Mouse (Mus musculus) embryo, embryonic 11.5 days (tissue): ENCODE data around the gene Slc6a18.
A peak's percentile ranks its signal among the peaks of the same experiment; 100 is the strongest.
"Not testable (repeated sequence)": the region's sequence is repeated elsewhere in the genome, so short reads cannot be mapped to it uniquely, and the experiment has no call there.

Experiments used
- DNase-seq: peaks from one replicate; pipeline ENCODE4 v3.0.0-alpha.2; 2012; ENCODE audit warnings: low read depth, low spot score

Slc6a18 gene

GRCm38 (mm10) chr13:73677853-73678252, at the start of gene Slc6a18:
Slc6a18 (minus strand) TSS chr13:73678023.
- no peak for DNase-seq

DNA sequence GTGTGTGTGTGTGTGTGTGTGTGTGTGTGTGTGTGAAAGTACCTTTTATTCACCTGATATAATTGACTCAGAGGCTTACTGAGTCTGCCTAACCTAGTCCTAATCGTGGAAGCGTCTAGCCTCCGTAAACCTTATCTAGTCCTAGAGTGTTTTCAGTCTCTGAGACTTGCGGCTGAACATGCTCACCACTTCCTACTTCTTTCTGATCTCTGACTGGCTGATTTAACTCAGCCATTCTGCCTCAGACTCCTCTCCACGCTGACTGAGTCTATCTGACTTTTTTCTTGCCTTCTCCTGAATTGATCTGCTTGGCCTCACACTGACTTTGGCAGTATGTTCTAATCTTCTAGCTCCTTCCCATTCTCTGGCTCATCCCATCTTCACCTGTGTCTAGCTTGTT, 47.5 kb upstream of the Slc6a18 start:
- DNase-seq, result no peak

GRCm38 (mm10) chr13:73723081-73723668, 45.4 kb upstream of the Slc6a18 start:
- no peak for DNase-seq

GRCm38 (mm10) chr13:73720241-73720640, 42.4 kb upstream of the Slc6a18 start:
- no peak for DNase-seq

- DNase-seq, result peak; percentile 79
These were observed 40.4 kb upstream of the Slc6a18 start for GRCm38 (mm10) chr13:73718225-73718624.

DNA sequence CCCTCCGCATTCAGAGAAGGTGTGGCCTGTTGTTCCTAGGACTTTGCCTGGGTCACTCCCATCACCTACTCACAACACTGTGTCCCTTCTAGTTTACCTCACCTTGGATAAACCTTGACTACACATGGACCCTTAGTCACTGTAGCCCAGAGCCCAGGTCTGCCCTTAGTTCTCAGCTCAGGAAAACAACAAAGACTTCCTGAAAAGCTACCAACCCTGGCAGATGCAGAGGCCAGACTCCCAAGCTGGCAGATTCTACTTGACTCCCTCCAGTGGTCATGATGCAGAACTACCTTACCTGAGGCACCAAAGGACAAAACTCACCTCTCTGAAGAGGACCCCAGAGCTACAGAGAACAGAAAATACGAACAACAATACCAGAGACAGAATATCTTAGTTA, 36.2 kb upstream of the Slc6a18 start:
- no peak for DNase-seq

DNA sequence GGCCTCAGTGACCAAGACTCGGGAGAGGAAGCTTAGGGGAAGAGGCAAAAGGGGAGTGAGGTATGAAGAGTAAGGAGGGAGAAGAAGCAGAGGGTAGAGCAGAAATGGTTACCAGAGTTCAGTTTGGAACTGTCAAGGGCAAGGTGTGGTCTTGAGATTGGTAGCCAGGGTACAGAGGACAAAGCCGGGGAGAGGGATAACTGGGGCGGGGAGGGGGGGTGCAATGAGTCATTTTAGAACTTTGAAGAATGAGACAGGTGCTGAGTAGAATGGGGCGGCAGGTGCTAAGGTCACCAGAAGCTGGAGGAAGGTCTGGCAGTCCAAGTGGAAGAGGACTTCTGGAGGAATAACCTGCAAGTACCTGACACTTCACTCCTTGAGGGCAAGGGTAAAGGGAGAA, 35.4 kb upstream of the Slc6a18 start:
- DNase-seq, result no peak

- DNase-seq, result no peak
These were observed 34.4 kb upstream of the Slc6a18 start for GRCm38 (mm10) chr13:73712228-73712627.

DNA sequence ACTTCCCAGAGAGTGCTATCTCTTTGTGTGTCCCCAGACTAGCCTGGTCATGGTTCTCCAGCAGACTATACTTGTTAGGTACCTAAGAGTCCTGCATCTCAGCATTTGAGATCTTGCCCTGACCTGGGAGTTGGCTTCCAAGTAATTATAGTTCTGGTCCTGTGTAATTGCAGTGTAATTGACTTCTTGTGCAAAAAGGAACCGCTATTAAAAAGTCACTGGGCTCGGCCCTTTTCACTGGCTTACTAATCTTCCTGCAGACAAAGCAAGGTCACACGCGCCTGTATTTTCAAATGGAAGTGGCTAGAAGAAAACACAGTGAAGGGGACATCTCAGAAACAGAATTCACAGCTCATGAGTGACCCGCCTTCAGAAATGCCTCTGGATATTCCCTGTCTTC, 34.0 kb upstream of the Slc6a18 start:
- no peak for DNase-seq

DNA sequence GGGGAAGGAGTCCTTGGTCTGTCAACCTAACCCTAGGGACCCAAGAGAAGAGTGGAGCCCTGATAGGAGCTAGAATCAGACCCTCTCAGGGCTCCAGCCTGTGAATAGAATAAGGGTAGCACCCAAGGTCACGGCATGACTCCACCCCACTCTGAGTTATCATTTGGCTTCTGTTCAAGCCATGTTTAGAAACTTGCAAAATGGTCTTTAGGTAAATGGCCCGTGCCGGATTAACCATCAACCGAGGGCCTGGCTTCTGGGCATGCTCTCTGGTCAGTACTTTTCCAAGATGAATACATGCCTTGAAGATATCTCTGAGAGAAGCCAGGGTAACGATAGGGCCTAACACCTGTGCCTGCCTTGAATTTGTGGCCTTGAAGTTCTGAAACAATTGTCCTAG, 33.4 kb upstream of the Slc6a18 start:
- no peak for DNase-seq

GRCm38 (mm10) chr13:73709491-73709890, 31.7 kb upstream of the Slc6a18 start:
- DNase-seq, result no peak

- no peak for DNase-seq
These were observed 27.0 kb upstream of the Slc6a18 start, which contains the start of gene Slc6a19 for GRCm38 (mm10) chr13:73704694-73705325. Slc6a19 (minus strand) TSS chr13:73704865.

DNA sequence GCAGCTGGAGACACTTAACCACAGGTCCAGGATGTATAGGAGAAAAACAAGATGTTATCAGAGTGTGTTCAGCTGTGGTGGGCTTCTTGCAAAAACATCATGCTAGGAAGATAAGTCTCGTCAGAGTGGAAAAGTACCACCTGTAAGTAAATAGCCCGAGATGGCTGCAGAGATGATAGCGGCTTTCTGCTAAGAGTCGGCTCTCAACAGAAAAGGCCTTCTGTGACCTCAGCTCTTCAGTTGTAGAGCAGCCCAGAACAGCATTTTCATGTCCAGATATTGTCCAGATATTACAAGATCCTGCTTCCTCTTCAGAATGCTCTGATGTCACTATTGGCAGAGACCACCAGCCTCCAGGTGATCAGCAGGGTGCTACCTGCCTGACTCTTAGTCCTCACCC, 25.7 kb upstream of the Slc6a18 start:
- not testable (repeated sequence) for DNase-seq

- DNase-seq, result no peak
These were observed 25.0 kb upstream of the Slc6a18 start for GRCm38 (mm10) chr13:73702776-73703175.

DNA sequence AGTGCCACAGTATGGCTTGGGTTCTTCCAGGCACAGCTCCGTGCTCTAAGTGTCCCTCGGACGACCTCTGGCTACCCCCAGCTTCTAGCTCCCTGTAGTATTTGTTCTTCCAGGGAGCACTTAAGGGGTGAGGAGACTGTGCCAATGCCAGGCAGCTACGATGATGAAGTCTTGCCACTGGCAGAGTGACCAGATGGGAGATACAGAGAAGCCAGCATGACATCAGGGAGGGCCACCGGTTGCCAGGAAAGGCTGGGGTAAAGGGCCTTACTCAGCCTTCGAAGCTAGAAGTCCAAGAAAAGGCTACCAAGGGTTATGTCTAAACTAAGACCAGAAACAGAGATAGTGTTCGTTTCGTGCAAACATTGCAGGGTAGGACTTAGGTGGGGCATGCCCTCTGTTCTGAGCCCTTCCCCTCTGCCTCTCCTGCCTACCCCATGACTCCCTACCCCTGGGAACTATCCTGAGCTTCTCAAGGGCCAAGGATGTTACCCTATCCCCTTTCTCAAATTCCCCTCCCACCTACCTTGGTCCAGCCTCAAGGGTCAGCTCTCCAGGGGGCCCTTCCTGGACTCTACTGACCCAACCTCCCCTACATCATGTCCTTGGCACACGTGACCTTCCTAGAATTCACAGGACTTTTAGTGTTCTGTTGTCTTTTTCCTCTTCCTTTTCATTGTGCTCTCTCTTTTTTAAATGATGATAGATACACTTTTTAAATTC, 23.5 kb upstream of the Slc6a18 start:
- no peak for DNase-seq

GRCm38 (mm10) chr13:73700554-73700953, 22.7 kb upstream of the Slc6a18 start:
- no peak for DNase-seq

GRCm38 (mm10) chr13:73699714-73700113, 21.9 kb upstream of the Slc6a18 start:
- DNase-seq, result no peak

- DNase-seq, result no peak
These were observed 18.7 kb upstream of the Slc6a18 start for GRCm38 (mm10) chr13:73696529-73696928.

- DNase-seq, result no peak
These were observed 17.1 kb upstream of the Slc6a18 start for GRCm38 (mm10) chr13:73694972-73695371.

DNA sequence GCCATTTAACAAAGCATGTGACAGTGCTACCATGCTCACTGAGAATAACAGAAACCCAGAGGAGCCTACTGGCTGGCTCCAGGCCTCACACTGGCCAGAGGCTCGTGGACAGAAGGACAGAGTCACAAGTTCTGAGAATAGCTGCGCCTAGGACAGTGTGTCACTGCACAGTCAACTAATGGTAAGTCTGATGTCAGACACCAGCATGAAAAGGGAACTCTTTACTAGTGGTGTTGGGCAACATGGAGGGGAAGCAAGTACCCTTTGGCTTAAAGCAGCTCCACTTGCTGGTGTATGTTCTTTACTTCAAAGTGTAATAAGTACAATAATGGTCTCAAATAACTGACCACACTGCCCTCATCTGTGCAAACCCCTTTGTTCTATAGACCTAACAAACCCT, 15.5 kb upstream of the Slc6a18 start:
- DNase-seq, result no peak

DNA sequence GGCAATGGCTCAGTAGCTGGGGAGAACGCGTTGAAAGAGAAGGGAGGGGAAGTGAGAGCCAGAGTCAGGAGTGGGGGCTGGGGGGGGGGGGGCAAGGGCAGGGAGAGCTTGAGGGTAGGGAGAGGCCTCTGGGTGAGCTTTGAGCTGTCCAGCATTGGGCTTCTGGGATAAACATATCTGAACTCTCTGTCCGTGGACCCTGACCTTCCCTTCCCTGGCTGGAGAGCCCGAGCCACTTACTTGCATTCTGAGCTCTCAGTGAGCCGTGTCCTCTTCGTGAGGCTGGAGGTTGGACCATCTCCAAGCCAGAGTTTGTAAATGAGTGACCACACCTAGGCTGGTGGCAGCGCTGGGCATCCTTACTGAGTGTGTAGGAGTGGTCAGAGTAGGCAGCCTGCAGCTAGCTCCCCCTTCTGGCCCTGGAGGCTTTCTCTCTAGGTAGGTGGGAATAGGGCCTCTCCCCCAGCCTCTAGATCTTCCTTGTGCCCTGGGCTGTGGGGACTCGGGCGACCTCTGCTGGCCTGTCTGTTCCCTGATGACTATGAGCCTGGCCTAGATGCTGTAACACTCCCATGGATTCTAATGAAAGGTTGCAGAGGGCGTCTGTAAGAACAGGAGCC, 14.5 kb upstream of the Slc6a18 start:
- peak; percentile 51 for DNase-seq

GRCm38 (mm10) chr13:73688934-73689333, 11.1 kb upstream of the Slc6a18 start:
- DNase-seq, result no peak
